Mouse (Mus musculus) heart, embryonic 14.5 days (tissue): Measurements from ENCODE around the gene Rfc2. TPM values are rescaled to one million over a fixed set of nuclear protein-coding genes. Genes with fewer than 3 reads are reported as not detected.

Experiments
- ATAC-seq: fragments of 200-750 bp; cut with Nextera tagmentation; 2 replicates; pipeline ENCODE4 v1.8.0; 2017; ENCODE audit warnings: low read depth, moderate TSS enrichment; ENCODE audit not compliant: insufficient number of reproducible peaks, insufficient read depth, low FRiP score
- H3K27ac ChIP-seq, 2 experiments: fragments of 200-500 bp in 1 of 2; fragments of 300-500 bp in 1 of 2; sonication (generic) in 1 of 2; replicated peaks in 1 of 2; 2 replicates each; pipeline ENCODE4 v1.5.1; 2012 to 2014; ENCODE audit warnings: low read depth in 2 of 2, low read length in 2 of 2, control low read depth in 1 of 2, mild to moderate bottlenecking in 1 of 2, mixed read lengths in 1 of 2; ENCODE audit not compliant: control insufficient read depth in 1 of 2, insufficient read depth in 1 of 2
- H3K27me3 ChIP-seq: fragments of 300-500 bp; sonication (generic); 2 replicates; pipeline ENCODE4 v1.6.1; 2014; ENCODE audit warnings: mild to moderate bottlenecking, low read length, control low read depth; ENCODE audit not compliant: control insufficient read depth, insufficient read depth
- H3K36me3 ChIP-seq: fragments of 300-500 bp; sonication (generic); 2 replicates; pipeline ENCODE4 v1.6.1; 2014; ENCODE audit warnings: mild to moderate bottlenecking, control low read depth, low read length, mixed read lengths; ENCODE audit not compliant: control insufficient read depth, insufficient read depth
- H3K4me1 ChIP-seq, 2 experiments: fragments of 200-500 bp in 1 of 2; fragments of 300-500 bp in 1 of 2; sonication (generic) in 1 of 2; 2 replicates each; pipeline ENCODE4 v1.6.1; 2012 to 2014; ENCODE audit warnings: low read length in 2 of 2, control low read depth in 1 of 2, mixed read lengths in 1 of 2; ENCODE audit not compliant: control insufficient read depth in 2 of 2, insufficient read depth in 2 of 2
- H3K4me2 ChIP-seq: fragments of 300-500 bp; sonication (generic); 2 replicates; pipeline ENCODE4 v1.6.1; 2014; ENCODE audit warnings: mild to moderate bottlenecking, low read length
- H3K4me3 ChIP-seq, 2 experiments: fragments of 200-500 bp in 1 of 2; fragments of 300-500 bp in 1 of 2; sonication (generic) in 1 of 2; 2 replicates each; pipeline ENCODE4 v1.5.1; 2012 to 2014; ENCODE audit warnings: low read length in 2 of 2, mild to moderate bottlenecking in 2 of 2, control low read depth in 1 of 2, low read depth in 1 of 2, moderate library complexity in 1 of 2; ENCODE audit not compliant: control insufficient read depth in 1 of 2, insufficient read depth in 1 of 2
- H3K9ac ChIP-seq: fragments of 300-500 bp; sonication (generic); 2 replicates; pipeline ENCODE4 v1.6.1; 2014; ENCODE audit warnings: mild to moderate bottlenecking, low read length
- H3K9me3 ChIP-seq: fragments of 300-500 bp; sonication (generic); 2 replicates; pipeline ENCODE4 v1.6.1; 2016; ENCODE audit warnings: low read length, control low read depth; ENCODE audit not compliant: control insufficient read depth
- WGBS: fragments of 180-500 bp; shearing (Covaris S2); extraction: QIAGEN DNeasy Blood & Tissue Kit; methylation state at CpG from one replicate; pipeline ENCODE4 v1.1.7; 2014; 5-methylcytosine and 5-hydroxymethylcytosine counted together
- polyA plus RNA-seq: library from polyadenylated mRNA; unstranded; fragments of >200 nt; fragmentation: Nextera tagmentation; extraction: Ambion mirVana; gene quantifications from 2 replicates; pipeline ENCODE4 v1.2.1, GENCODE M21; 2014

Gene Rfc2
- polyA plus RNA-seq, 1 experiment from 2014 or later: 184 TPM

DNA sequence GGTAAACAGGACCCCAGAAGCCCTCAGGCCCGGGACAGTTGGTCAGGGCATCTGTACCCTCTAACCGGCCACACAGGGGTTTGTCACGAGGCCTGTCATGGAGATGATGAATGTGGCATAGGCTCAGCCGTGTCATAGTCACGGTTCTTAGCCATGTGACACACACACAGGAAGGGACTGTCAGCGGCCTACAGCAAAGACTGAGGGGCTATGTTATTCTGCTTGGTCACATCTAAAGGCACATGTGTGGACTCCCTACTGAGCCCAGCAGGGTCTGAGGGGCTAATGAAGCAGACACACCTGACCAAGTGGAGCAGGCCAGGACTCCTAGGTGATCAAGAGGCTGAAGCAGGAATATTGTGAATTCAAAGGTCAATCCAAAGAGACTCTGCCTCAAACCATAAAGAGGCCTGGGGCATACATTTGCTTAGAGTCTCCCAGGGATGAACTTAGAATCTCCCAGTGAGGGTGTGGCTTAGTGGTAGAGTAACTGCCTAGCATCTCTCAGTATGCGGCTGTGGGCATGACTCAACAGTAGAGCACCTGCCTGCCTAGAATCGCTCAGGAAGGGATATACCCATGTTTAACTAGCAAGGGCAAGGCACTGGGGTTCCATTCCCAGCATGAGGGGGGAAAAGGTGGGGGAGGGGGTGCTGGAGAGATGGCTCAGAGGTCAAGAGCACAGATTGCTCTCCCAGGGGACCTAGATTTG lies 30.8 kb downstream of the Rfc2 start:
- Histone ChIP-seq H3K4me1 (no peaks in the 10 kb centered on the region), H3K9ac (no peak overlapping the region), H3K4me3 (no peak overlapping the region), H3K27me3 (no peaks in the 10 kb centered on the region), H3K9me3 (no peaks in the 10 kb centered on the region), H3K36me3 (peaks cover 25% of the 10 kb centered on the region), H3K4me2 (no peak overlapping the region), H3K27ac (no peak overlapping the region)
- no peak for ATAC-seq
- 56% methylated on average over 8 of the region's 8 CpGs for WGBS

GRCm38 (mm10) chr5:134613727-134614126 lies 32.6 kb downstream of the Rfc2 start:
- Histone ChIP-seq H3K9me3 (no peaks in the 10 kb centered on the region), H3K4me3 (no peak overlapping the region), H3K4me1 (no peaks in the 10 kb centered on the region), H3K27ac (0 out of 4 replicates have a peak overlapping the region, but pooled peaks of 1 of the 2 experiments have one; percentile 9), H3K4me2 (no peak overlapping the region), H3K36me3 (peaks cover 41% of the 10 kb centered on the region), H3K27me3 (no peaks in the 10 kb centered on the region), H3K9ac (no peak overlapping the region)
- ATAC-seq: no peak
- 87% methylated on average over 9 of the region's 9 CpGs for WGBS

DNA sequence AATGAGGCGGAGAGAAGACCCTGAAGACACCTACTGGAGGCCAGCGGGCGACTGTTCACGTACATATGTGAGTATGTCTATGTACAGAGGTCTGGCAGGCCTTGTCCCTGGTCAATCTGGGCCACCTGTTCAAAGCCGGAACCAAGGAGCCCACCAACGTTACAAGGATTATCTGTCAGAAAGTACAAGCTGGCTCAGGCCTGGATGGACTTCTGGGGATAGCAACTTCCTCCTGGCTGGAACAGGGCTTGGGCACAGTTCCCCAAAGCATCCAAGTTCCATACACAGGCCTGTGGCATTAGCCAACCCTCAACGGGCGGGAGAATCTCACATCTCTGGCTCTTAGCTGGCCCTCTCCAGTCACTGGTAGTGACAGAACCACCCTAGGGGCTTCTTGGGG lies 33.1 kb downstream of the Rfc2 start:
- Histone ChIP-seq H3K9ac (no peak overlapping the region), H3K36me3 (peaks cover 46% of the 10 kb centered on the region), H3K9me3 (no peaks in the 10 kb centered on the region), H3K4me1 (no peaks in the 10 kb centered on the region), H3K27me3 (no peaks in the 10 kb centered on the region), H3K4me3 (no peak overlapping the region), H3K4me2 (no peak overlapping the region), H3K27ac (0 out of 4 replicates have a peak overlapping the region, but pooled peaks of 1 of the 2 experiments have one; percentile 9)
- WGBS: 88% methylated on average over 8 of the region's 8 CpGs
- no peak for ATAC-seq

- 0 out of 4 replicates have a peak within 1 kb of the TSS, but pooled peaks of 1 of the 2 experiments have one; percentile 9 for H3K27ac ChIP-seq
- H3K9me3 ChIP-seq: no peaks in the 10 kb centered on the region
- WGBS: 80% methylated on average over 7 of the region's 7 CpGs
- no peak within 1 kb of the TSS for H3K4me3 ChIP-seq
- no peaks in the 10 kb centered on the region for H3K27me3 ChIP-seq
- H3K4me1 ChIP-seq: no peaks in the 10 kb centered on the region
- no peak for ATAC-seq
- H3K4me2 ChIP-seq: no peak within 1 kb of the TSS
- peaks cover 51% of the 10 kb centered on the region for H3K36me3 ChIP-seq
- H3K9ac ChIP-seq: no peak within 1 kb of the TSS
These were observed 33.6 kb downstream of the Rfc2 start, which contains the start of gene Lat2 for GRCm38 (mm10) chr5:134614802-134615201. TSS of gene Lat2 (minus strand) at chr5:134615025.

- H3K9me3 ChIP-seq: no peaks in the 10 kb centered on the region
- ATAC-seq: no peak
- H3K4me1 ChIP-seq: peaks cover 2 to 6% of the 10 kb centered on the region in 2 experiments; a peak in 2 of 4 replicates
- H3K4me2 ChIP-seq: no peak overlapping the region
- H3K4me3 ChIP-seq: no peak overlapping the region
- H3K27ac ChIP-seq: no peak overlapping the region
- 83% methylated on average over 8 of the region's 8 CpGs for WGBS
- H3K27me3 ChIP-seq: no peaks in the 10 kb centered on the region
- no peak overlapping the region for H3K9ac ChIP-seq
- H3K36me3 ChIP-seq: peaks cover 57% of the 10 kb centered on the region
These were observed 34.2 kb downstream of the Rfc2 start for GRCm38 (mm10) chr5:134615380-134615779.

- 66% methylated on average over 4 of the region's 4 CpGs for WGBS
- ATAC-seq: no peak
- H3K4me3 ChIP-seq: no peak overlapping the region
- H3K9ac ChIP-seq: no peak overlapping the region
- no peaks in the 10 kb centered on the region for H3K27me3 ChIP-seq
- H3K4me1 ChIP-seq: peaks cover 2 to 6% of the 10 kb centered on the region in 2 experiments; a peak in 2 of 4 replicates
- H3K9me3 ChIP-seq: no peaks in the 10 kb centered on the region
- no peak overlapping the region for H3K27ac ChIP-seq
- peaks cover 61% of the 10 kb centered on the region for H3K36me3 ChIP-seq
- H3K4me2 ChIP-seq: no peak overlapping the region
These were observed 34.6 kb downstream of the Rfc2 start for GRCm38 (mm10) chr5:134615780-134616179.

- no peak overlapping the region for H3K4me3 ChIP-seq
- peaks cover 2 to 6% of the 10 kb centered on the region in 2 experiments; a peak in 2 of 4 replicates for H3K4me1 ChIP-seq
- 55% methylated on average over 3 of the region's 3 CpGs for WGBS
- no peak for ATAC-seq
- no peak overlapping the region for H3K27ac ChIP-seq
- no peaks in the 10 kb centered on the region for H3K9me3 ChIP-seq
- H3K9ac ChIP-seq: no peak overlapping the region
- H3K4me2 ChIP-seq: no peak overlapping the region
- H3K36me3 ChIP-seq: peaks cover 74% of the 10 kb centered on the region
- no peaks in the 10 kb centered on the region for H3K27me3 ChIP-seq
These were observed 35.9 kb downstream of the Rfc2 start for GRCm38 (mm10) chr5:134617071-134617470.
